Mouse (Mus musculus) midbrain, embryonic 12.5 days (tissue): ENCODE measurements at regions not wholly inside any gene's neighbourhood (a gene's known extent, or its start where the extent isn't known, plus 50 kb on each side); places are given as distances from the start of the nearest gene placed in this dataset.

Experiments
- ATAC-seq: fragments of 200-750 bp; cut with Nextera tagmentation; 2 replicates; pipeline ENCODE4 v1.8.0; 2017; ENCODE audit warnings: low read depth, moderate TSS enrichment, moderate library complexity; ENCODE audit not compliant: low FRiP score
- H3K27ac ChIP-seq: fragments of 300-500 bp; sonication (generic); replicated peaks from 2 replicates; pipeline ENCODE4 v1.5.1; 2016; ENCODE audit warnings: mild to moderate bottlenecking
- H3K27me3 ChIP-seq: fragments of 300-500 bp; sonication (generic); 2 replicates; pipeline ENCODE4 v1.6.1; 2016; ENCODE audit warnings: mild to moderate bottlenecking
- H3K36me3 ChIP-seq: fragments of 300-500 bp; sonication (generic); 2 replicates; pipeline ENCODE4 v1.6.1; 2016
- H3K4me1 ChIP-seq: fragments of 300-500 bp; sonication (generic); 2 replicates; pipeline ENCODE4 v1.6.1; 2016
- H3K4me2 ChIP-seq: fragments of 300-500 bp; sonication (generic); replicated peaks from 2 replicates; pipeline ENCODE4 v1.6.1; 2016; ENCODE audit warnings: mild to moderate bottlenecking, moderate library complexity
- H3K4me3 ChIP-seq: fragments of 300-500 bp; sonication (generic); 2 replicates; pipeline ENCODE4 v1.5.1; 2016; ENCODE audit warnings: mild to moderate bottlenecking
- H3K9ac ChIP-seq: fragments of 300-500 bp; sonication (generic); replicated peaks from 2 replicates; pipeline ENCODE4 v1.6.1; 2016; ENCODE audit warnings: mild to moderate bottlenecking, moderate library complexity
- H3K9me3 ChIP-seq: fragments of 300-500 bp; sonication (generic); 2 replicates; pipeline ENCODE4 v1.6.1; 2016; ENCODE audit warnings: mild to moderate bottlenecking
- WGBS: fragments of 180-500 bp; shearing (Covaris S2); methylation state at CpG from one replicate; pipeline ENCODE4 v1.1.7; 2016; 5-methylcytosine and 5-hydroxymethylcytosine counted together

DNA sequence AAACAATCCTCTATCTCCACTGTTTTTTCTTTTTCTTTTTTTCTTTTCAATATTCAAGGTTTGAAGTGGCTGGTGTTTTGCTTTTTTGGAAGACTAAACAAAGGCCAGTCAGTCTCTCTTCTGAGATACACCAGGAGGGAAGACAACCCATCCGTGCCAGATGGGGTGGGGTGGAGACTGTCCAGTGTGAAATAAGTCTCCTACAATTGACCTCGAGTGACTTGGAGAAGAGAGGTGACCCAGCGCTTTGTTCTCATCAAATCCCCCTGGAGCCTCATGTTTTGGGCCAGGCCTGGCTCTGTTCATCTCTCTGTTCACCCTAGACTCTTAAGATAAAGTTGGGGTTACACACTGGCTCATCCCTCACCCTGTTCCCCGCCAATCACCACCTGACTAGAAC, 169.2 kb upstream of the Tbca start:
- Histone ChIP-seq H3K9me3 (no peaks in the 10 kb centered on the region), H3K27me3 (peaks cover 39% of the 10 kb centered on the region), H3K36me3 (no peaks in the 10 kb centered on the region), H3K4me2 (no peak overlapping the region), H3K27ac (no peak overlapping the region), H3K4me3 (no peak overlapping the region), H3K9ac (no peak overlapping the region), H3K4me1 (no peaks in the 10 kb centered on the region)
- 59% methylated on average over 4 of the region's 4 CpGs for WGBS
- ATAC-seq: no peak

DNA sequence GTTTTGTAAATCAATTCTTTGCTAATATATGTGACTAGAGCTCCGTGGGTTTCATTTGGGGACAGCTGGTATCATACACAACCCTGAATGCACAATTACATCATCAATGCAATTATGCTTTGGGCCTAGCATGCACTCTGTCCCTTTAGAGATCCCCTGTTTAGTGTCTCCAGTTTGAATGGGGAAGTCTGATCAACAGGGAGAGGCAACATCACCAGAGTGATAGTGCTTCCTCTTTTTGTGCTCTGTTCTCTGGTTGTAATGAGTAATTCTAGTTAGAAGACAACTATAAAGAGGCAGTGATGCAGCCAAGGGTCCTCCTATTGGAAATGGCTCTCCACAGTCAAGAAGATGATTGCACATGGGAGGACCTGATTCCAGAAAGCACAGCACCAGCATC, 158.7 kb upstream of the Tbca start:
- Histone ChIP-seq H3K4me1 (no peaks in the 10 kb centered on the region; the same call in 1 of the 2 replicates), H3K4me3 (no peak overlapping the region), H3K4me2 (no peak overlapping the region), H3K27ac (no peak overlapping the region), H3K27me3 (peaks cover 32% of the 10 kb centered on the region), H3K9ac (no peak overlapping the region), H3K36me3 (no peaks in the 10 kb centered on the region), H3K9me3 (no peaks in the 10 kb centered on the region)
- no peak for ATAC-seq
- WGBS: 76% methylated on average over 1 of the region's 1 CpGs

DNA sequence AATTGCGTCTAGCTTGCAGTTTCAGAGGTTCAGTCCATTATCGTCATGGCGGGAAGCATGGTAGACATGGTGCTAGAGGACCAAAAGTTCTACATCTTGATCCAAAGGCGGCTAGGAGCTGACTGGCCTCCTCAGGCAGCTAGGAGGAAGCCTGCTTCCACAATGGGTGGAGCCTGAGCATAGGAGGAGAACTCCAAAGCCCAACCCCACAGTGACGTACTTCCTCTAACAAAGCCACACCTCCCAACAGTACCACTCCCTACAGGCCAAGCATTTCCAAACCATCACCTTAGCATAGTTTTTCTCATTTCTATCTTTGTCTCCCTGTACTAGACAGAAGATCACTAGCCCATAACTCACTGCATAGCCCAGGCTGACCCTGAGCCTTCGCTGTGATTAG, 158.0 kb upstream of the Tbca start:
- H3K4me3 ChIP-seq: no peak overlapping the region
- H3K9me3 ChIP-seq: no peaks in the 10 kb centered on the region
- no peak for ATAC-seq
- 93% methylated on average over 6 of the region's 6 CpGs for WGBS
- no peak overlapping the region for H3K9ac ChIP-seq
- no peaks in the 10 kb centered on the region; the same call in 1 of the 2 replicates for H3K4me1 ChIP-seq
- no peak overlapping the region for H3K27ac ChIP-seq
- H3K36me3 ChIP-seq: no peaks in the 10 kb centered on the region
- no peak overlapping the region for H3K4me2 ChIP-seq
- peaks cover 35% of the 10 kb centered on the region for H3K27me3 ChIP-seq

DNA sequence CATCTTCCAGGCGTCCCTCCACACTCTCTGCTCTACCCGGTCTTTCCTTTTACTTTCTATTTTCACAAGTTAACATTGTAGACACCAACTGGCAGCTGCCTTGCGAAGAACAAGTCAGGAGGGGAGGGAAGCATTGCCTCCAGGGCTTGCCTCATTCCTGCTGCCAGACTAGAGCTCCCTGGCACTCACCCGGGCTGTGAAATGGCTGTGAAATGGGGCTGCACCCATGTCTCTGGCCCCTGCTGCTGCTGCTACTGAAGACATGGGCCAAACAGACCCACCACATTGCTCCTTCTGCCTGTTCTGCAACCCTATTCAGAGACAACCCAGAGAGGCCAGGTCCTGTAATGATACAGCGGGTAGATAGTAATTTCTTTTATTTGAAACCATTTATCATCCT, 156.0 kb upstream of the Tbca start:
- no peak for ATAC-seq

DNA sequence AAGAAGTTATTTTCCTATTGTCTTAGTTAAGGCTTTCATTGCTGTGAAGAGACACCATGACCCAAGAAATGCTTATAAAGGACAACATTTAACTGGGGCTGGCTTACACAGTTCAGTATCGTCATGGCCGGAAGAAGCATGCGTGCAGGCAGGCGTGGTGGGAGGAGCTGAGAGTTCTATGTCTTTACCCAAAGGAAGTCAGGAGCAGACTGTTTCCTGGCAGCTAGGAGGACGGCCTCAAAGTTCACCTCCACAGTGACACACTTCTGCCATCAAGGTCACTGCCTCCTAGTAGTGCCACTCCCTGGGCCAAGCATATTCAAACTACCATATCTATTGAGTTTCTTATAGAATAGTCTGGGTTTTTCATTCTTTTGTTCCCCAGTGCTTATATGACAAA, 148.4 kb upstream of the Tbca start:
- H3K4me3 ChIP-seq: no peak overlapping the region
- no peak overlapping the region for H3K27ac ChIP-seq
- ATAC-seq: no peak
- WGBS: 91% methylated on average over 5 of the region's 5 CpGs
- peaks cover 7% of the 10 kb centered on the region; the same call in 1 of the 2 replicates for H3K4me1 ChIP-seq
- H3K4me2 ChIP-seq: no peak overlapping the region
- H3K36me3 ChIP-seq: no peaks in the 10 kb centered on the region
- H3K9ac ChIP-seq: no peak overlapping the region
- no peaks in the 10 kb centered on the region for H3K9me3 ChIP-seq
- peaks cover 39% of the 10 kb centered on the region for H3K27me3 ChIP-seq

More for the DNA sequence above, 156.0 kb upstream of the Tbca start:
- Histone ChIP-seq H3K9ac (no peak overlapping the region), H3K9me3 (no peaks in the 10 kb centered on the region), H3K27ac (no peak overlapping the region), H3K4me3 (no peak overlapping the region), H3K27me3 (peaks cover 26% of the 10 kb centered on the region), H3K4me2 (no peak overlapping the region), H3K4me1 (no peaks in the 10 kb centered on the region; the same call in 1 of the 2 replicates), H3K36me3 (no peaks in the 10 kb centered on the region)
- 55% methylated on average over 5 of the region's 5 CpGs for WGBS

DNA sequence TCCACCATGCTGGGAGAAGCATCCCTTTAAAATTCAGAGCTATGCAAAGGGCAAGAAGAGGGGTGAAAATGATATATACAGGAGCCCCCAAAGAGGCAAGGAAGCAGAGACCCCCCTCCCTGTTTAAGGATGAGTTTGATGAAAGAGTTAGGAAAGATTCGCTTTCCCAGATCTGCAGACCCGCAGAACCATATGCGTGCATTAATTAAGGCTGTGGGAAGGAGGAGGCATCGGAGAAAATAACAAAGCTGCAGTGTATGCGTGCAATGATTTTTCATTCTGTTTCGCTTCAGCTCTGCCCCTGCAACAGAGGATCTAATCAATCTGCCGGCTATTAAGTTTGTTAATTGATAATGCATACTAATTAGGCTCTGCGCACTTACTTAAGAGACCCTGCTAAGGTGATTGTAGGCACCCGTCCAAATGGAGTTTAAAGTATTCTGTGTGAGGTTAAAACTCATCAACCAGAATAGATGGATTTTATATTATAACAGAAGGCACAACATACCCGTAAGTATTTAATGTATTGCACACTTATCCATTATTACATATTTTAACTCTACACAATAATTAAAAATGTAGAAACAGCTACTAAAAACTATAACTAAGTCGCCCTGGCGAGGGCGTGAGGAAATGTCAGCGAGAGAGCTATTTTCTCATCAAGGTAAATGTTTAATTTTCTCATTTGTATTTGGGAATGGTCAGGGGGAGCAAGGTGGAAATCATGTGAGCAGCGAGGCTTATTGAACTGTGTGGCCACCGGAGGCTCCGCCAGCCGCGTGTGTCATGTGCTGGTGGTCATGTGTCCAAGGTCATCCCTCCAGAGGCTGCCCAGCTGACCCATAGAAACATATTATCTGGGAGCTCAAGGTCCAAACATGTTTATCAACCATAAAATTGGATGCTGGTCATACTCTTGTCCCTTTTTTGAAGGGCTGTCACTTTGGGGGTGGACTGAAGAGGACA, 143.2 kb upstream of the Tbca start:
- WGBS: 65% methylated on average over 19 of the region's 19 CpGs
- no peaks in the 10 kb centered on the region for H3K9me3 ChIP-seq
- peaks cover 15% of the 10 kb centered on the region for H3K4me1 ChIP-seq
- no peak overlapping the region for H3K9ac ChIP-seq
- H3K27me3 ChIP-seq: peaks cover 57% of the 10 kb centered on the region
- peak overlapping the region; percentile 38 for H3K4me2 ChIP-seq
- no peak overlapping the region for H3K27ac ChIP-seq
- no peak for ATAC-seq
- H3K36me3 ChIP-seq: no peaks in the 10 kb centered on the region
- H3K4me3 ChIP-seq: no peak overlapping the region

DNA sequence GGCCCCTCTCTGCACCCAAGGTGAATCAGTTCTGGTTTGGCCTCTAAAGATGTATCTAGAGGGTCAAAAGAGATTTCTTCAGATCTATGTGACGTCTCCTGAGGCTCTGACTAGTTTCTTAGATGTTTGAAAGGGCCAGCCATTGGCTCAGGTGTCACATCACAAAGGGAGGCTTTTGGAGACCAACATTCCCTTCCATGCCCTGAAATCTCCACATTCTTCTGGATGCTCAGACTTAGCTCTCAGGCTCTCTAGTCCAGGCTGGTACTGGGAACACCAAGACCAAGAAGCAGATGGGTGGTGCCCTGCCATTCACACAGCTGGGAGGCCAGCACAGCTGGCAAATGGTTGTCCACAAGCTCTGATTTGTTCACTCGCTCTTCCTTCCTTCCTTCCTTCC, 142.4 kb upstream of the Tbca start:
- 77% methylated on average over 2 of the region's 2 CpGs for WGBS
- Histone ChIP-seq H3K9ac (no peak overlapping the region), H3K9me3 (no peaks in the 10 kb centered on the region), H3K27ac (no peak overlapping the region), H3K4me2 (no peak overlapping the region), H3K27me3 (peaks cover 61% of the 10 kb centered on the region), H3K4me3 (no peak overlapping the region), H3K36me3 (no peaks in the 10 kb centered on the region), H3K4me1 (peaks cover 15% of the 10 kb centered on the region)
- ATAC-seq: no peak

DNA sequence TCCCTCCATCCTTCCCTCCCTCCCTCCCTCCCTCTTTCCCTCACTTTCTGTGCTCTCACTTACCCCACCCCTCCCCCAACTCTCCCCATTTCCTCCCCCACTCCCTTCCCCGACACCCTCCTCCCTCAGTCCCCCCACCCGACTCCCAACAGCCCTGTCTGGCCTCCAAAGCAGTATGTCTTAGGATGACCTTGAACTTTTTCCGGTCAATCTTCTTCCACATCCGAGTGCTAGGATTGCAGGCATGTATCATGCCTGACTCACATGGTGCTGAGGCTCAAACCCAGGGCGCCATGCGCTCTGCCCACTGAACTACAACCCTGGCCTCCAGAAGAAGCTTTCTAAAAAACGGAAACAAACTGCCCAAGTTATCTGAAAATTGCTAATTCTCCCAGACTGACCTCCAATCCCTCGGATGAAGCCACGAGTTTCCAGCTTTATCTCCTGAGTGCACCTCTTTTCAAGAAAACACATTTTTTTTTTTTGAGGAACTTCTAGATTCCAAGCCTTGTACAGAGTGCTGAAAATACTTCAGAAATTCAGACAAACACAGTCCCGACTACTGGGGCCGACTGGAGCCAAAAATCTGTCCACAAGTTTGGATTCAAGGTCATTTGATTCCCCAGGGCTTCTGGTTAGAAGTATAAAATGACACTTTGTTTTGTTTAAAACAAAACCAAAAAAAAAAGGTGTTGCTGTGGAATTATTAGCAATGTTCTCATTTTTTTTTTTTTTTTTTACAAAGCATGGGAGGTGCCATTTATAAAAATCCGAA, 141.7 kb upstream of the Tbca start:
- no peak overlapping the region for H3K9ac ChIP-seq
- ATAC-seq: no peak
- no peak overlapping the region for H3K4me3 ChIP-seq
- peaks cover 15% of the 10 kb centered on the region for H3K4me1 ChIP-seq
- no peaks in the 10 kb centered on the region for H3K9me3 ChIP-seq
- no peaks in the 10 kb centered on the region for H3K36me3 ChIP-seq
- no peak overlapping the region for H3K27ac ChIP-seq
- H3K27me3 ChIP-seq: peaks cover 61% of the 10 kb centered on the region
- 64% methylated on average over 12 of the region's 12 CpGs for WGBS
- H3K4me2 ChIP-seq: no peak overlapping the region

DNA sequence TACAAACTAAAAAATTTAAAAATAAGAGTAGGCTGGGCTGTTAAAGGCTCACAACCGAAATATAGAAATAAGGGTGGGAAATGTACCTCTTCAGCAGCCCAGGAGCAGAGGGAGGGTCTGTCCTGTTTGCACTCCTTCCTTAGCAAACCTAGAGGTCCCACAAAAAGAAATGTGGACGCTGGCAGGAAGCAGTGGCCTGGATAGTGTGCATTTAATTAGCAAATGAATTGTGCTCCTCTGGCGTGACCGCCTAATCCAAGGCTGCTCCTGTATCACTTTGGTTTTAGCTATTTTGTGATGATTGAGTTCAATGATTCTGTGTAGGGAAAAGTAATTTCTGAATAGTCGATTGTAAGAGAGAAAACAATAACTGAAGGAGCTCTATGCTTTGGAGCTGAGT, 141.1 kb upstream of the Tbca start:
- H3K36me3 ChIP-seq: no peaks in the 10 kb centered on the region
- no peak overlapping the region for H3K4me2 ChIP-seq
- peaks cover 15% of the 10 kb centered on the region for H3K4me1 ChIP-seq
- ATAC-seq: no peak
- no peak overlapping the region for H3K4me3 ChIP-seq
- H3K9ac ChIP-seq: no peak overlapping the region
- H3K27me3 ChIP-seq: peaks cover 55% of the 10 kb centered on the region
- 19% methylated on average over 5 of the region's 5 CpGs for WGBS
- H3K27ac ChIP-seq: no peak overlapping the region
- no peaks in the 10 kb centered on the region for H3K9me3 ChIP-seq

DNA sequence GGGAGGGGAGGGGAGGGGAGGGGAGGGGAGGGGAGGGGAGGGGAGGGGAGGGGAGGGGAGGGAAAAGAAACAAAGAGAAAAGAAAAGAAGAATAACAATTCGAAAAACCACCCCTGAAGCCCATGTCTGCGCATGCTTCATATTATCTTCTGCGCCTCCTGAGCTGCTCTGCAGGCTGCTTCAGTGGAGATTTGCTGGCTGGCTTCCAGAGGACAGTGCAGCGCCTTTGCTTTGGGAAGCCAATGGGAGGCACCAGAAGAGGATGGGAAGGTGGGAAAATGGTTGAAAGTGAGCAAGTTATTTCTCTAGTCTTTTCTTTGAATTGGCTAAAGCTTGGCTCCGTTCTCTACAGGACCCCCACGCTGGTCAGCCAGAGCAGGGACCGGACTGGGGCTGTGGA, 137.8 kb upstream of the Tbca start:
- whole genome bisulfite sequencing: 75% methylated on average over 7 of the region's 7 CpGs
- Histone ChIP-seq H3K27ac (no peak overlapping the region), H3K9ac (no peak overlapping the region), H3K9me3 (no peaks in the 10 kb centered on the region), H3K4me1 (peaks cover 4% of the 10 kb centered on the region; the same call in 1 of the 2 replicates), H3K36me3 (no peaks in the 10 kb centered on the region), H3K27me3 (peaks cover 43% of the 10 kb centered on the region), H3K4me2 (no peak overlapping the region), H3K4me3 (no peak overlapping the region)
- no peak for ATAC-seq

DNA sequence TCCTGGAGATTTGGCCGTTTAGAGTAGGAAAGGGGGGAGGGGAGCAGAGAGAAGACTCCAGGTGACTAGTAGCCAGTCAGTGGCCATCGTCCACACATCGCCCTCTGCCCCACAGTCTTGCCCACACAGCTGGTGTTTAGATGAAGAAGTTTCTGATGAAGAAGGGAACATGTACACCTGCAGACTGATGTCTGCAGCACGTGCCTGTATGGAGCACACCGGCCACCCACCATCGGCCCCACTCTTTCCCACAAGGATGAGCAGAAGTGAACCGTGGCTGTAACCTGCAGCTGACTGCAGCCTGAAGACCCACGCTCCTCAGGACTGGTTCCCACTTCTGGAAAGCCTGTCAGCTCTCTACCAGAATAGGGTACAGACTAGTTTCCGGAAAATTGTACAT, 121.1 kb upstream of the Tbca start:
- Histone ChIP-seq H3K4me1 (peaks cover 11% of the 10 kb centered on the region), H3K4me3 (no peak overlapping the region), H3K36me3 (no peaks in the 10 kb centered on the region), H3K27me3 (peaks cover 88% of the 10 kb centered on the region), H3K9me3 (no peaks in the 10 kb centered on the region), H3K9ac (no peak overlapping the region), H3K4me2 (no peak overlapping the region), H3K27ac (no peak overlapping the region)
- 72% methylated on average over 9 of the region's 9 CpGs for WGBS
- no peak for ATAC-seq

DNA sequence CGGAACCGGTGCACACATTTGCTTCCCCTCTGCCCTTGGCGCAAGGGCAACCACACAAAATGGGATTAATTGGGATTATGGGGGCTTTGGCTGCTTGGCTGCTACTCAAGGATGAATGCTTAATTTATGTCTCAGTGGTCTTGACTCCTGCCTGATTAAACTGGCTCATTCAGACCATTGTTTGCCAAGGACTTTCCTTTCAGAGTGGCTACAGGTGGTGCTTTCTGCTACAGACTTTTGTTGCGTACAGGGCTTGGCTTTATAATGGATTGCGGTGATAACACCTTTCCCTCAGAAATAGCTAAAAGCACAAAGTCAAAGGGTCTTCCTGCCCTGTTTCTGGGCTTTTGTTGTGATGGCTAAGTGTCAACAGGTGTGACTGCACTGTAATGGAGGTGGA, 120.4 kb upstream of the Tbca start:
- no peaks in the 10 kb centered on the region for H3K36me3 ChIP-seq

More for the DNA sequence above, 120.4 kb upstream of the Tbca start:
- H3K9ac ChIP-seq: no peak overlapping the region
- no peak overlapping the region for H3K4me2 ChIP-seq
- ATAC-seq: no peak
- no peaks in the 10 kb centered on the region for H3K9me3 ChIP-seq
- no peak overlapping the region for H3K4me3 ChIP-seq
- H3K27me3 ChIP-seq: peaks cover 88% of the 10 kb centered on the region
- peaks cover 11% of the 10 kb centered on the region for H3K4me1 ChIP-seq
- WGBS: 10% methylated on average over 5 of the region's 5 CpGs
- no peak overlapping the region for H3K27ac ChIP-seq
